Mouse (Mus musculus) heart, adult 18-20 months (tissue): ENCODE measurements at regions not wholly inside any gene's neighbourhood (a gene's known extent, or its start where the extent isn't known, plus 50 kb on each side); places are given as distances from the start of the nearest gene placed in this dataset.
A peak's percentile ranks its signal among the peaks of the same experiment; 100 is the strongest.

Experiments used
- DNase-seq, 2 experiments: peaks; one replicate each; pipeline ENCODE4 v3.0.0; 2021 to 2022; ENCODE audit warnings: mixed read lengths in 1 of 2

DNA sequence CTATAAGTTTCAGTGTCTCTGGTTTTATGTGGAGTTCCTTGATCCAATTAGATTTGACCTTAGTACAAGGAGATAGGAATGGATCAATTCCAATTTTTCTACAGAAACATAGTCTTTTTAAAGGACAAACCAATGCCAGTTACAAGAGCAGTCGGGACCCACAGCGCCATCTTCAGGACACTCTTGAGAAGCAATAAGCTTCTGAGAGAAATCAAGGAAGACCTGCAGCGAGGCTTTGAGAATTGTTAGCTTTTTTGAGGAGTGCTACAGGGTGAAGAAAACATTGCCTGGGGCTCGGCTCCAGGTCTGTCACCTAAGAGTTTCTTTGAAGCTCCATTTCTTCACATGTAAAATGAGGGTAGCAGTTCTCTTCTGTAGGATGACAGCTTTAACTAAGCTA lies 112.0 kb upstream of the Ppm1h start:
- no peak for DNase-seq

DNA sequence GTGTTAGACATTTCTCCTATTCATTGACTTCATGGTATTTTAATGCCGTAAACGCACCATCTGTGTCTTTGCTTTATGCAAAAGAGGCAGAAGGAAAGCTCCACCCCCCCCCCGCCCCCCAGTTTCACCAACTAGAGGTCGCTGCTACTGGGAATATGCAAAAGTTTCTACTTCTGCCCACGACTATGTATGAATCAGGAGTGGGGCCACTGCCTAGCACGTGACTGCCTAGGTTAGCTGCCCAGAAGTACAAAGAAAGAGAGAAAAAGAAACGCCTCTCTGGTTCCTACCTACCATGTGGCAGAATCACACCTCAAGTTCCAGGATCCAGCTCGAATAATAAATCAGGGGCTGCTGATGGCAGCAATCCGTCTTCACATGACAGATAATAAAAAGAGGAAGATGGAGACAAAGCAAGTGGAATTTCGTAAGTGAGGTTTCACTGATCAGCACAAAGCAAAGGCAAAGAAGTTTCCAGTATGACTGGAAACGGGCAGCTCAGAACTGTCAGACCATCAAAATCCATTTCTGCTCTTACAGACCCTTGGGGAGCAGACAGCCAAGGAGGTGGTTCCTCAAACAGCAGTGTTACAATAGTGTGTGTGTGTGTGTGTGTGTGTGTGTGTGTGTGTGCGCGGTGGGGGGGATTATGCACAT lies 108.9 kb upstream of the Ppm1h start:
- DNase-seq = peak in 1 of 2 experiments; percentile 27

DNA sequence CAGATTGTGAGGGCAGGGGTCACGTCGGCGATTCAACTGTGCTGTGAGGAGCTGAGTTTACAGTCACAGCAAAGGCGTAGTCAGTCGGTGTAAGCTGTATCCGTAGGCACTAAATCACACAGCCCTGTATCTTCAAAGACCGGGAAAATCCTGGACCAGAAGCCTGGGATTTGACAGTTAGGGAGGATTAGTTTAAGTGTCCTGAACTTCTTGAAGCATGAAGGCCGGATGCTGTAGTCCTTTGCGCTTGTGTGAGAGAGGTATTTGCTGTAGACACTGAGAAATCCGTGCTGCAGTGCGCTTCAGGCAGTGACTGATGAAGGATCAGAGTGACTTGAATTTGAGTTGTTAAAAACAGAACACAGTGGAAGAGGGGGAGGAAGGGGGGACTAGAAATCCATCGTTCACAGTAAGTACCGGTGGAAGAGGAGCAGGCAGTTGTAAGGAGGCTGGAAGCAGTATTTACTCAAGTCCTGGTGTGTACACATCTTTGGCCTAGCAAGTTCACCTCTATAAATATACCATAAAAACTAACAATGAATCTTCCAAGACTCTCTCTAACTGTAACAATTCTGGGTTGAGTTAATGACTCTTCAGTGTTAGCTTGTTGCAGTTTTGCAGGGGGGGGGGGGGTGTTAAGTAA lies 107.5 kb upstream of the Ppm1h start:
- DNase-seq = no peak

DNA sequence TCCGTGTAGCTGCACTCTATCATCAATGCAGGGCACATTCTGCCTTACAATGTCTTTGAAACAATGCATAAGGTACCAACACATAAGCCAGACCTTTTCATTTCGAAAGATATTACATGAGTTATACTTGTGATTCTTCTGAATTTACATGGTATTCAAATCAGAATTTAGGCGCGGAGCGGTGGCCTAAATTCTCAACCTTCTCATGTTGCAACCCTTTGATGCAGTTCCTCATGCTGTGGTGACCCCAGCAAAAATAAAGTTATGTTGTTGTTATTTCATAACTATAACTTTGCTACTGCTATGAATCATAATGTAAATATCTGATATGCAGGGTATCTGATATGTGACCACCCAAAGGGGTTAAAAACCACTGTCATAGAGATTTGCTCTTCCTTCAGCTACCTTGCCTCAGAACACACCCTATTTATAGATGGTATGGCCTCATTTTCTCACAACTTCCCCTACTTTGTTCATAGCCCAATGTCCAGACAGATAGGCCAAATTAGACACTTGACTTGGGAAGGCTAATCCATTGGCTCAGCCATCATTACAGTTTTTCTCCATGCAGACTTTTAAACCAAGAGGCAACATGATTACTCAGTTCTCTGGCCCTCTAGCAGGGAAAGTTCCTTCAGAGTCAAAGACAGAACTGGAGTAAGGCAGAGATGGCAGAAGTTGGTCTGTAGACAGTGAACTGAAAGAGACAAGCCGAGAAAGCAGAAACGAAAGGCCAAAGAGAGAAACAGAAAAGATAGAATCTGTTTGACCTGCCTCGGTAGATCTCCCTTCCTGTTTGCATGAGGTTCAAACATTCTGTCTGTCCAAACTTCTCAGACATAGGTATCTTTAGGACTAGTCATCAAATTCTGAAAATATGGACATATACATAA lies 102.1 kb upstream of the Ppm1h start:
- DNase-seq = peak in 1 of 2 experiments; percentile 3

DNA sequence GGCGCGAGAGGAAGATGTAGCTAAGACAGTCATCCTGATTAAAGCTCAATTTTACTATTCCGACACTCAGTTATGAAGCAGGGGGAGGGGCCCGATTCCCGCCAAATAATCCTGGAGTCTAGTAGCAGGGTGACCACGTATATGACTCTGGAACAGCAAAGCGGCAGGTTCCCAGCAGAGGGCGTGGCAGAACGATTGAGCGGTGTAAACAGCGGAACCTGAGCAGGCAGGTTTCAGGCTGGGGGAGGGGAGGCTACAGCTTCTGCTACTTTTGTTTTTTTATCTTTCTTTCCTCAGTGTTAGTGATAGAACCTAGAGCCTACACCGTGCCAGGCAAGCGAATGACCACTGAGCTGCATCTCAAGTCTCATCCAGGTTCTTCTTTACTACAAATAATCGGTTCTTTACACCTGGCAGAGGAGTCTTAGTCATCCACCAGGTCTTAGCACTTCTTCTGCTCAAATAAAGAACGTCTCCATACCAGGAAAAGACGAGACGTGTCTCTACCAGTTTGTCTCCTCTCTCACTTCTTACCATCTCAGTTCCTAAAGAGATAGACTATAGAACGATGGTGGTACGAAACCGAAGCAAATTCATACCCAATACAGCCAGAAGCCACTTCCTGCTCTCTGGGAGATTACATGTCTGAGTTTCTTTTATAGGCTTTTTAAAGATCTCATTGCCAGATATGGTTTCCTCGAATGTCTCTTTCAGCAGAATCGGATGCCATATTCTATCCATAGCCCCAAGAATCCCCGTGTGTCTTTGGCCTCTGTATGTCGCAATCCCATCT lies 100.2 kb upstream of the Ppm1h start:
- DNase-seq = no peak

DNA sequence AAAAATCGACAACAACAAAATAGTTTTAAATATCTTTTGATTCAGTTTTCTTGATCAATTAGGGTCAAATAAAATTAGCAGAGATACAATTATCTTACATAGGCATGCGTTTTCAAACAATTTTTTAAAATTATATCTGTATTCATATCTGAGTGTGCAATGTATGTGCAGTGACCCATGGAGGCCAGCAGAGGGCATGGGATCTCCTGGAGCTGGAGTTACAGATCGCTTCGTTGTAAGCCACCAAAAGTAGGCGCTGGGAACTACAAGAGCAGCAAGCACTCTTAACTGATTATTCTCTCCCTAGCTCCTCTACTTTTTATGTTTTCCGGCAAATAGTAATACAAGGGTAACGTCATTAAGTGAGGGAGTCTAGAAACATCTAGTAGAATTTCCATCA lies 97.5 kb upstream of the Ppm1h start:
- DNase-seq = no peak

DNA sequence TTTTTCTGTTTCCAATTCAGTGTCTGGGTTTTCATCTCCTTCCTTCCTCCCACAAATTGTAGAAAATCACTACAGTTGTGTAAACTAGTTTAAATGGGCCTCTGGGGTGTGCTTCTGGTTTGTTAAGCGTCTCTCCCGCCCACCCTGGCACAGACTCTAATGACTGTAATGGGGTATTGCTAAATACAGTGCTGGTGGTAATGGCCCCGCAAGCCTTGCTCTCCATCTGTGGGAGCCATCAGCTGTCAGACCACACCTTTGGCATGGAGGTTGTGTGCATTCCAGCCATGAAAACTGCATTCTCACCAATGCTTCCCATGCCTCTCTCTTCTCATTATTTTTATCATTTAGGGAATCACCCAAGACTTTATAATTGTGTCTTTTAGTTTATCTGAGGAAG lies 91.0 kb upstream of the Ppm1h start:
- no peak for DNase-seq

DNA sequence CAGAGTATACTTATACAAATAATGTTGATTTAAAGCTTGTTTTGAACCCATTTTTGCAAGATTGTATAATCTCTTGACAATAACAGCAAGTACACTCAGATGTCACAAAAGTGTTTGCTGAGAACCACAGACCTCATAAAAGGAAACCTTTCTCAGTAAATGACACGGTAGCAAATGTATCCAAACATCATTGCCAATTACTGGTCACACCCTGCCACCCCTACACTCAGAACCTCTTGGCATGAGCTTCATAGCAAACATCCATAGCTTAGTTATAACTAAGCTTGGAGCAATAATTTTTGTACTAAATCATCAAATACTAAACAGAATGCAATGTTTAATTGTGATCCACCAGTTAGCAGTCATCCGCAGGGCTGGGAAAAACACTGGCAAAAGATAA lies 79.1 kb upstream of the Ppm1h start:
- DNase-seq = no peak

DNA sequence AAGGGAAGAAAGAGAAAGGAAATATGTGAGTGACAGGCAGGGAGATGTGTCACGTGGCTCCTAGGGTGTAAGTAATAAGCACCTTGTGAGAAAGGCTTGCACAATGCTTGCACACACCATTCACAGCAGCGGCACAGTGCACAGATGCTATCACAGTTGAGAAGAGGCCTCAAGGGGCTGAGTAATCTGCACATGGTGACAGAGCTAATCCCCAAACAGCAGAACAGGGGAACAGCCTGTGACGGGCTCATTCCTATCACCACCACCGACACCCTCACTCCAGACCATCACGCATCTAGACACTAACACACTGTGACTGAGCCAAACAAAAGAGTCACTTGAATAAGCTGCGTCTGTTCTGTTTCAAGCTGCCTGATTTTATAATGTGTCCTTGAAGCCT lies 76.2 kb upstream of the Ppm1h start:
- no peak for DNase-seq

DNA sequence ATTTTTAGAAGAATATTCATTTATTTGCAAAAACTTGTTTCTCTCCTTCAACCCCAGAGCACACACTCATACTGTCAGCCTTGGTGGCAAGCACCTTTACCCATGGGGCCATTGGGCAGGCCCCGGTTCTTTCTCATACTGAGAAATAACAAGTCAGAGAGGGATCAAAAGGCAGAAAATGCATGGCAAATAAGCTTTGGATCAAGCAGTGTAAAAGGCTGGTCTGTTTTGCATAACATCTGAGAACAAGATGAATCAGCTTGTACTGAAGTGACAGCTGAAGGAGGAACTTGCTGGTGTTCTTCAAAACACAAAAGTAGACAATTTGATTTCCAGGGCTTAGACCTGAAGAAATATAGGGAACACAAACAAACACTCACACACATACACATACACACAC lies 74.6 kb upstream of the Ppm1h start:
- no peak for DNase-seq

DNA sequence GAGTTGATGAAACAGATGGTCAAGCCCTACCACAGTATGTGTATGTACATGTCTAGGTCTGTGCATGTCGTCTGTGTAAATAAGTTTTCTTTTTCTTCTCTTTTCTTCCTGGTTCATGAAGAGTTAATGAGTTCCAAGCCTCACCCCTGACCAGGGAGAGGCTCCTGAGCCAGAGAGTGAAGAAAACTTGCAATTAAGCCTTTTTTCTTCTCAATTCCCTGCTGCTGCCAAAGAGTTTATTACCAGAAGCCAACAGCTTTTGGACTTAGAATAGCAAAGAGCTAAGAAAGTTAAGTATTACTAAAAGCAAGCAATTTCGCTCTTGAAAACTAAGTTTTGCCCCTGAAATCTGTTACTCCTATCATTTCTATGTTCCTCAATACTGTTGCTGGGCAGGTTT lies 65.3 kb upstream of the Ppm1h start:
- DNase-seq = no peak

DNA sequence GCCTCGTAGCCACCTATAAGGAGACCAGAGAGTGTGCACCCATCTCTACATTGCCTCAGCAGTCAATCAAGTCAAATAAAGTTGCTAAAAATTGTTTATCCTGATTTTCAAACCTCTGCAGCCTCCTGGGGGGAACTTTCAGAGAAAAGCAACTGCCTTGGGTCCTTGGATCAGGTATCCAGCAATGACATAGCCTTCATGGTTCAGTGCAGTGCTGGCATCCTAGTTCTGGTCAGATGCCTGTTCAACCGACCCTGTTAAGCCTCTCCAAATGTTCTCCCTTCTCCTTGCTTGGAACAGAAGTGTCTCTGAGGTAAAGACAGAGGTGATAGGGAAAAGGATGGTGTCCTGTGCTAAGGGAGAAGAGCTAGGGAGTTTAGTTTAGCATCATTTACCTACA lies 64.7 kb upstream of the Ppm1h start:
- no peak for DNase-seq

DNA sequence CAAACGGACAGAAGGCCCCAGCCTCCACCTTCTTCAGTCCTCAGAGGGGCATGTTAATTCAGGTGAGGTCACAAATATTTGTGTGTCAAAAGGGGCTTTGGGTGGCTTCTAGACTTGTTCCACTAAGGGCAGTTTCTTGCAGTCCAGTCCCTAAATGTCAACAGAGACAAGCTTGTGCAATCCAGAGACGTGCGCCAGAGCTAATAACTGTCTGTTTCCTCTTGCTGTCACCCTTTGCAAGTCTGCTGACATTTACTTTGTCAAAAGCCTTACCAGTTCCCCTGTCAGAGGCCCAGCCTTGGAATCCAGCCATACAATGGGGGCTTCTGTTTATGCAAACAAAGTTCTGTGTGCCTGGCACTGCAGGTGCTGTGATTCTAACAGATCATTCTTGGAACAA lies 63.8 kb upstream of the Ppm1h start:
- DNase-seq = peak in 1 of 2 experiments; percentile 13

DNA sequence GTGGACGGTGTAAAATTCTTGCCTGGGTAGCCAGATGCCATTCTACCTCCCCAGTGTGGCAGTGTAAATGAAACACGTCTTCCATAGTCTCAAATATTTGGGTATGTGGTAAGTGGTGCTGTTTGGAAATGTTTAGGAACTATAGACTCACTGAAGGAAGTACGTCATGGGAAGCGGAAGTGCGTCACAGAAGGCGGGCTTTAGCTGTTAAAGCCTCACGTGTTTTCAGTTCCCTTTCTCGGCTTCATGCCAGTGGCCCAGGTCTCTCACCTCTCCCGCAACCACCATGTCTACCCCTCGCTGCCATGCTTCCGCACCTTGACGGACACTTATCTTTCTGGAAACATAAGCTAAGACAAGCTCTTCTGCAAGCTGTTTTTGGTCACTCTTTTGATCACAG lies 62.9 kb upstream of the Ppm1h start:
- no peak for DNase-seq

DNA sequence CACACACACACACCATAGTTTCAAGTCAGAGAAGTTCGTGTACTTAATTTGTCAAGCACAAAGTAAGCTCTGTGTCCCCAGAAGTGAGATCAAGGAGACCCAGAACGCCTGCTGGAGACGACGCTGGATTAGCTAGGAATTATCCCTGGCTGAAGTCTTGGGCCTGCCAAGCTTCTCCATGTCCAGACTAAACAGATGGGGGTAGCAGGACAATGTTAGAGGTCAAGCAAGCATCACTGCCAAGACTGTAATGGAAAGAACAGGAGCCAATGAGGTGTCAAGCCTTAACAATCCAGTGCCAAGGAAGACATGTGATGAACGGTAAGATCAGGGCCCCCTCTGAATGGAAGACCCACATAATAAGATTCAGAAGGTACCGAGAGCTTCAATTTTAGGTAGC lies 62.2 kb upstream of the Ppm1h start:
- no peak for DNase-seq

DNA sequence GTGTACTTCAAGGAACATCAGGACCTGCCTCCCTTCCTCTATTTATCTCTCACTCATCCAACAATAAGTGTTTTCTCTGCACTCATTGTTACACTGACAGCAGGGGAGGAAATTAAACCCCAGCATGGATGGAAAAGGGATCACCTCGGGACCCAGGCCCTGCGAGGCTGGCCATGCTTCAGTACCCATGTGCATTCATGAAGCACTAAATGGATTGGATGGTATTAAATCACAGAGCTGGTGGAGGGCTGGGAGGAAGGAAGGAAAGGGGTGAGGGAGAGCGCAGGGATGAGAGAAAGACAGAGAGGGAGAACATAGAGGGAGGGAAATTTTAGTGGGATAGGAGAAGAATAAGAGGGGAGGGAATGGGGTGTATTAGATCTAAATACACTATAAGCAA lies 59.7 kb upstream of the Ppm1h start:
- no peak for DNase-seq

DNA sequence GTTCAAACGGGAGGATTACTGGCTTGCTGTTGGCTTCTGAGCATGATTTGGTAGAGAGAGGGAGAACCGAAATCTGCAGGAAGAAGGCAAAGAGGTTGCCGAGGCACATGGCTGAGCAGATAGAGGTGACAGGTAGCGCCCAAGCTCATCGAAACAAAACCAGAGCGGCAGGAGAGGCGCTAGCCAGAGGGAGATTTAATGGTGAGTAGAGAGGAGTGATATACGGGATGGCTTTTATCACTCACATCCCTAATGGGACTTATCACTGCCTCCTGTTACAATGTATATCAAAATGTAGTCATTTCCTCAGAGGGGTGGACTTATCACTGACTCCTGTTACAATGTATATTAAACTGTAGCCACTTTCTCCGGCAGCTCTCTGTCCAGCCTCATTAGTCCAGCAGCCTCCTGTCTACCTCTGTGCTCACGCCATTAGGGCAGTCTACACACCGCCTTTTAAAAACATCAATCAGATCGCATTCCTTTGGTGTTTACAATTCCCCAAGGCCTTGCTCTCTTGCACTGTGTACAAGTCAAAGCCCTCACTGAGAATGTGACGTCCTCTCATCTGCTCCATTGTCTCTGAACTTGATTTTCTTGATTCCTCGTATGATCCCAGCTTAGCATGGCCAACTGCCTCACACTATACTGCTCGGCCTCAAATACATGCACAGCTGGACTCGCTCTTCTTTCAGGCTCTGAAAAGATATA lies 59.0 kb upstream of the Ppm1h start:
- no peak for DNase-seq
